Mouse (Mus musculus) embryonic facial prominence, embryonic 14.5 days (tissue): ENCODE measurements around the gene Nfkbil1. TPM values are rescaled to one million over a fixed set of nuclear protein-coding genes. Genes with fewer than 3 reads are reported as not detected.

ENCODE experiments used
- ATAC-seq: fragments of 200-750 bp; cut with Nextera tagmentation; 2 replicates; pipeline ENCODE4 v1.8.0; 2017; ENCODE audit warnings: low read depth, moderate number of reproducible peaks, moderate TSS enrichment
- DNase-seq: peaks from one replicate; pipeline ENCODE4 v3.0.0-alpha.2; 2015; ENCODE audit warnings: low spot score
- H3K27ac ChIP-seq: fragments of 300-500 bp; sonication (generic); replicated peaks from 2 replicates; pipeline ENCODE4 v1.5.1; 2014; ENCODE audit warnings: low read depth, mild to moderate bottlenecking, low read length, moderate library complexity
- H3K27me3 ChIP-seq: fragments of 300-500 bp; sonication (generic); replicated peaks from 2 replicates; pipeline ENCODE4 v1.6.1; 2014; ENCODE audit warnings: low read length; ENCODE audit not compliant: control insufficient read depth, insufficient read depth
- H3K36me3 ChIP-seq: fragments of 300-500 bp; sonication (generic); 2 replicates; pipeline ENCODE4 v1.6.1; 2014; ENCODE audit warnings: low read length, mixed read lengths; ENCODE audit not compliant: control insufficient read depth, insufficient read depth
- H3K4me1 ChIP-seq: fragments of 300-500 bp; sonication (generic); 2 replicates; pipeline ENCODE4 v1.6.1; 2014; ENCODE audit warnings: antibody characterized with exemption, low read length; ENCODE audit not compliant: control insufficient read depth, insufficient read depth
- H3K4me2 ChIP-seq: fragments of 300-500 bp; sonication (generic); 2 replicates; pipeline ENCODE4 v1.6.1; 2014; ENCODE audit warnings: low read depth, mild to moderate bottlenecking, low read length, moderate library complexity, mixed read lengths
- H3K4me3 ChIP-seq: fragments of 300-500 bp; sonication (generic); 2 replicates; pipeline ENCODE4 v1.5.1; 2014; ENCODE audit warnings: low read depth, mild to moderate bottlenecking, low read length
- H3K9ac ChIP-seq: fragments of 300-500 bp; sonication (generic); 2 replicates; pipeline ENCODE4 v1.6.1; 2014; ENCODE audit warnings: low read depth, mild to moderate bottlenecking, low read length, moderate library complexity, mixed read lengths
- H3K9me3 ChIP-seq: fragments of 300-500 bp; sonication (generic); 2 replicates; pipeline ENCODE4 v1.6.1; 2016; ENCODE audit warnings: low read length; ENCODE audit not compliant: control insufficient read depth
- WGBS: fragments of 180-500 bp; shearing (Covaris S2); extraction: QIAGEN DNeasy Blood & Tissue Kit; methylation state at CpG from one replicate; pipeline ENCODE4 v1.1.7; 2014; 5-methylcytosine and 5-hydroxymethylcytosine counted together
- polyA plus RNA-seq: library from polyadenylated mRNA; unstranded; fragments of >200 nt; fragmentation: Nextera tagmentation; extraction: Ambion mirVana; gene quantifications from 2 replicates; pipeline ENCODE4 v1.2.1, GENCODE M21; 2014

Nfkbil1 gene
- polyA plus RNA-seq, 1 experiment from 2014 or later, result 3.3 TPM

DNA sequence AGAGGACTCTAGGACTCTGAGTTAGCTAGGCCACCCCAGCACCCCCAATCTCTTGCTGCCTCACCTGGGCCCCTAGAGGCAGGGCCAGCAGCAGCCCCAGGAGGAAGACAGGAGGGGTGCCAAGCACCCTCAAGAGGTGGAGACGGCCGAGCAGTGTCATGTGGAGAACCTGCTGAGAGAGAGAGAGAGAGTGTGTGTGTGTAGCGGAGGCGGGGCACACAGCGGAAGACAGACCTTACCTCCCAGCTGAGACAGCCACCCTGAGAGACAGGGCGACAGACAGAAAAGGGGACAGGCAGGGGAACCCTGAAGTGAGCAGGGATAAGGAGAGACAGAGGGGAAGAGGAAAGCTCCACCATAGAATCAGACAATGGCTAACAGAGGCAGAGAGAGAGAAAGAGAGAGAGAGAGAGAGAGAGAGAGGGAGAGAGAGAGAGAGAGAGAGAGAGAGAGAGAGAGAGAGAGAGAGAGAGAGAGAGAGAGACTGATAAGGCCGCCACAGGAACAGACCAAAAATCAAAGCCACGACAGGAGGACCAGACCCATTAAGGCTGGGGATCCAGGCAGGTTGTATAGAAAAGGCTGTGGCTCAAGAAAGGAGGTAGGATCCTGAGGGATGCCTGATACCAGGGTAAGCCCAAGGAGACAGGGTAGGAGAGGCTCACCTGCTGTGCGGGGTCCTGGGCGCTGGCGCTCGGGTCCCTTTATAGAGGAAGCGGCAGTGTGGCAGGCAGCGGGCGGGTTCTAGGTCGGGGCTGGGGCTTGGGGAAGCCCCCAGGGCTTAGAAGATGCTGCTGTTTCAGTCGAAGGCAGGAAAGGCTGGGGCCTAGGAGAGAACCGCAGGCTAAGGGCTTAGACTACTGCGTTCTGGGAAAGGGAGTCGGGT is 30.9 kb downstream of the Nfkbil1 start, which contains the start of gene Lta:
Gene Lta (minus strand): TSS at position 858 of the 886 bp plus-strand sequence.
- 18% methylated on average over 15 of the region's 20 CpGs for WGBS
- Histone ChIP-seq H3K4me3 (no peak within 1 kb of the TSS), H3K27ac (no peak within 1 kb of the TSS), H3K4me1 (no peaks in the 10 kb centered on the region), H3K9me3 (no peaks in the 10 kb centered on the region), H3K4me2 (no peak within 1 kb of the TSS), H3K36me3 (no peaks in the 10 kb centered on the region), H3K9ac (no peak within 1 kb of the TSS; the same call in 1 of the 2 replicates), H3K27me3 (peaks cover 22% of the 10 kb centered on the region)
- ATAC-seq, result no peak
- DNase-seq, result no peak

DNA sequence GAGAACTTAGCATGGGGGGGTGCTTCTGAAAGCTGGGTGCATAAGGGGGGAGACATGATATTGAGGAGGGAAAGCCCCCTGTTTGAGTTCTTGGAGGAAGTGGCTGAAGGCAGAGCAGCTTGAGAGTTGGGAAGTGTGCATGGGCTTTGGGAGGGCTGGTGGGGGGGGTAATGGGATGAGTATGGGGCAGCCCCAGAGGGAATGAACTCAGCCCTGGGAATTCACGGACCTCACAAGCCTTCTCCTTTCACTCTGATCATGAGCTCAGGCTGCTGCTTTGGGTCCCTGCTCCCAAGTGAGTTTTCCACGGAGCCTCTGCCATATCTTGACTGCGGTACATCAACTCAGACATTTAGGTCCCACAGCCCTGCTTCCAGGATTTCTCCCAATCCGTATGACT is 33.1 kb downstream of the Nfkbil1 start:
- H3K27ac ChIP-seq, result no peak overlapping the region
- H3K9me3 ChIP-seq, result no peaks in the 10 kb centered on the region
- H3K9ac ChIP-seq, result no peak overlapping the region
- H3K4me1 ChIP-seq, result no peaks in the 10 kb centered on the region
- no peaks in the 10 kb centered on the region for H3K36me3 ChIP-seq
- peaks cover 28% of the 10 kb centered on the region for H3K27me3 ChIP-seq
- DNase-seq, result no peak
- no peak overlapping the region for H3K4me3 ChIP-seq
- no peak for ATAC-seq
- H3K4me2 ChIP-seq, result no peak overlapping the region
- WGBS, result 70% methylated on average over 4 of the region's 4 CpGs

DNA sequence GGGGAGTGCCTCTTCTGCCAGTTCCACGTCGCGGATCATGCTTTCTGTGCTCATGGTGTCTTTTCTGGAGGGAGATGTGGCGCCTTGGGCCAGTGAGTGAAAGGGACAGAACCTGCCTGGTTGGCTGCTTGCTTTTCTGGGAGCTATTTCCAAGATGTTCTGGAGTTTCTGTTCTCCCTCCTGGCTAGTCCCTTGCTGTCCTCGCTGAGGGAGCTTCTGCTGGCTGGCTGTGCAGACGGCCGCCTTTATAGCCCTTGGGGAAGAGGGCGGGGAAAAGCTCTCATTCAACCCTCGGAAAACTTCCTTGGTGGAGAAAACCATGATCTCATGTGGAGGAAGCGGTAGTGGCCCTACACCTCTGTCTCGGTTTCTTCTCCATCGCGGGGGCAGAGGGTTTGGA is 33.8 kb downstream of the Nfkbil1 start, which contains the start of gene Tnf:
Gene Tnf (minus strand): TSS at position 221 of the 400 bp plus-strand sequence.
- Histone ChIP-seq H3K4me1 (no peaks in the 10 kb centered on the region), H3K4me3 (0 out of 2 replicates have a peak within 1 kb of the TSS, but pooled peaks have one; percentile 1), H3K9ac (no peak within 1 kb of the TSS), H3K4me2 (no peak within 1 kb of the TSS; the same call in 1 of the 2 replicates), H3K9me3 (no peaks in the 10 kb centered on the region), H3K27me3 (peaks cover 32% of the 10 kb centered on the region), H3K27ac (no peak within 1 kb of the TSS), H3K36me3 (no peaks in the 10 kb centered on the region)
- ATAC-seq (no peak), DNase-seq (no peak)
- 34% methylated on average over 13 of the region's 13 CpGs for whole genome bisulfite sequencing

DNA sequence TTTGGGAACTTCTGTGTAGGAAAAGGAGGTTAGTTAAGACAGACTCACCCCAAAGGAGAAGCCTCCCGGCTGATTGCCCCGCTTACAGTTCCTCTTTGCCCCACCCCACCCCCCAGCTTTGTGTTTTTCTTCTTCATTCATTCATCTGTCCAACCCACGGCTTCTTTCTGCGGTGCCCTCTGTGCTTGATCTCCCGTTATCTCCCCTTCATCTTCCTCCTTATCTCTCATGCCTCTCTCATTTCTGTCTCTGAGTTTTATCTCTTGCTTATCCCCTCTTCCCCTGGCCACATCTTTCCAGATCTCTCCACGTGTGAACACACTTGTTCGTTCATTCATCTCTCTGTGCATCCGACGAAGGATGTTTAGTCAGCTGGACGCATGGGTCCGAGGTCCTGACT is 34.5 kb downstream of the Nfkbil1 start:
- DNase-seq, result no peak
- no peak overlapping the region for H3K4me2 ChIP-seq
- no peaks in the 10 kb centered on the region for H3K36me3 ChIP-seq
- no peak overlapping the region for H3K27ac ChIP-seq
- H3K9ac ChIP-seq, result no peak overlapping the region
- peaks cover 1% of the 10 kb centered on the region; the same call in 1 of the 2 replicates for H3K4me1 ChIP-seq
- H3K4me3 ChIP-seq, result 0 out of 2 replicates have a peak overlapping the region, but pooled peaks have one; percentile 1
- H3K9me3 ChIP-seq, result no peaks in the 10 kb centered on the region
- ATAC-seq, result no peak
- whole genome bisulfite sequencing, result 83% methylated on average over 11 of the region's 11 CpGs
- H3K27me3 ChIP-seq, result peaks cover 38% of the 10 kb centered on the region

DNA sequence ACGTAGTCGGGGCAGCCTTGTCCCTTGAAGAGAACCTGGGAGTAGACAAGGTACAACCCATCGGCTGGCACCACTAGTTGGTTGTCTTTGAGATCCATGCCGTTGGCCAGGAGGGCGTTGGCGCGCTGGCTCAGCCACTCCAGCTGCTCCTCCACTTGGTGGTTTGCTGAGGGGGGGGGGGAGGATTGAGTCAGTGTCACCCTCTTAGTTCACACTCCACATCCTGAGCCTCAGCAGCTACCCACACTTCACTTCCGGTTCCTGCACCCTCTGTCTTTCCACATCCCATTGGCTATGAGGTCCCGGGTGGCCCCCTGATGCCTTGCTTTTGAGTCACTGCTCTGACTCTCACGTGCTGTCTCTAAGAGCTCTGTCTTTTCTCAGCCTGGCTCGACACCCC is 35.2 kb downstream of the Nfkbil1 start:
- Histone ChIP-seq H3K9ac (no peak overlapping the region), H3K36me3 (no peaks in the 10 kb centered on the region), H3K4me3 (no peak overlapping the region), H3K4me2 (no peak overlapping the region), H3K4me1 (peaks cover 8% of the 10 kb centered on the region; the same call in 1 of the 2 replicates), H3K27ac (no peak overlapping the region), H3K27me3 (peaks cover 46% of the 10 kb centered on the region), H3K9me3 (no peaks in the 10 kb centered on the region)
- WGBS, result 79% methylated on average over 9 of the region's 11 CpGs
- no peak for ATAC-seq
- no peak for DNase-seq

DNA sequence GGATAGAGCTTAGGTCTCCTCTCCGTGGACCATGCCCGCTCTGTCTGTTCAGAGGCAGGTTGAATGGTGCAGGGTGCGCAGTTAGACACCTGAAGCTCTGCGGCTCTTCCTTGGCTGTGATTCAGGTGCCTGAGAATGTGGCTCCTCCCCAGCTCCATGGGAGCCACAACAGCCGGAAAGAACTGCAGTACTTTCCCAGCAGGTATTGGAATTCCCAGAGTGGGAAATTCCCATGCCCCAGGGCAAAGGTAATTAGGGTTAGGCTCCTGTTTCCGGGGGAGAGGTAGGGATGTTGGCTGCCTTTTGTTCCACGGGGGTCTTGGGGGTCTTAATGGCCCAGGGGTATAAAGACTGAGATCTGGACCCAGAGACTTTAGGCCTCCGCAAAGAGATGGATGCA is 36.6 kb downstream of the Nfkbil1 start:
- Histone ChIP-seq H3K9ac (no peak overlapping the region), H3K27me3 (peaks cover 50% of the 10 kb centered on the region)

DNA sequence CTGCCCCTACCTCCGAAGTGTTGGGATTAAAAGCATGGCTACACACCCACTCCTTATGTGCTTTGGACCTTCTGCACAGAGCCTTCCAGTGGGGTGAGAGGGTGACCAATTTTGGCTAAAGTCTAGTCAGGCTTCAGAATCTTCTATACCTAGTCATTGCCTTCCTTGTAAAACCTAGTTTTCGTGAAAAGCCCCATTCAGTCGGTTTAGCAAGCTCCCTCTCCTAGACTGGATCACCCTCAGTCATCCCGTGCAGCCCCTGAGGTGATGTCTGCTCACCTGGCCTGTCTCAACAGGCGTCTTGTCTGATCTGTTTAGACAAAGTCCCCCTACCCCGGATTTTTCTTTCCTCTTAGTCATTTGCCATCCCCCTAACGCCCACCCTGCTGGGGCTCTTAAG is 37.6 kb downstream of the Nfkbil1 start:
- H3K27me3 ChIP-seq, result peaks cover 43% of the 10 kb centered on the region
- no peak for ATAC-seq
- WGBS, result 59% methylated on average over 7 of the region's 7 CpGs

More for the DNA sequence above, 36.6 kb downstream of the Nfkbil1 start:
- Histone ChIP-seq H3K4me2 (no peak overlapping the region), H3K4me3 (no peak overlapping the region), H3K9me3 (no peaks in the 10 kb centered on the region), H3K4me1 (peaks cover 11% of the 10 kb centered on the region; the same call in 1 of the 2 replicates), H3K27ac (no peak overlapping the region), H3K36me3 (no peaks in the 10 kb centered on the region)
- ATAC-seq (no peak), DNase-seq (no peak)
- 14% methylated on average over 8 of the region's 8 CpGs for WGBS

DNA sequence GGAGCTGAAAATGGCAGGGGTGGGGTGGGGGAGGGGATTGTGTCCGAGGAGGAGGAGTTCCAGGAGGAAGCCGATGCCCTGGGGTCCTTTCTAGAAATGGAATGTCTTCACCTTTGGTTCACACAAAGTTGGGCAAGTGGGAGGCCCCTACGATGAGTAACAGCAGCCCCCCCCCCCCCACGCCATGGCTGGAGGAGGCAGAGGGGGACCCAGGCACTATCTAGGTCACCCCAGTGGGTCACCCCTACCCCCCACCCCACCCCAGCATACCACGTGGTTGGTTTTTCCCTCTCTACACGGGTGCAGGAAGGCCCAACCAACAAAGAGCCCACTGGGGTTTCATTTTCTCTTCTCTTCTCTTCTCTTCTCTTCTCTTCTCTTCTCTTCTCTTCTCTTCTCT is 38.5 kb downstream of the Nfkbil1 start:
- Histone ChIP-seq H3K27ac (no peak overlapping the region), H3K27me3 (peaks cover 37% of the 10 kb centered on the region), H3K4me3 (no peak overlapping the region), H3K36me3 (no peaks in the 10 kb centered on the region), H3K9ac (no peak overlapping the region), H3K9me3 (no peaks in the 10 kb centered on the region), H3K4me1 (peaks cover 11% of the 10 kb centered on the region; the same call in 1 of the 2 replicates), H3K4me2 (no peak overlapping the region)
- DNase-seq (no peak), ATAC-seq (no peak)
- 44% methylated on average over 4 of the region's 6 CpGs for WGBS

More for the DNA sequence above, 37.6 kb downstream of the Nfkbil1 start:
- no peak for DNase-seq
- Histone ChIP-seq H3K4me3 (no peak overlapping the region), H3K9me3 (no peaks in the 10 kb centered on the region), H3K36me3 (no peaks in the 10 kb centered on the region), H3K4me2 (no peak overlapping the region), H3K4me1 (peaks cover 11% of the 10 kb centered on the region; the same call in 1 of the 2 replicates), H3K27ac (no peak overlapping the region), H3K9ac (no peak overlapping the region)
